Mouse (Mus musculus): ENCODE data around the gene Apold1.

Apold1 gene

DNA sequence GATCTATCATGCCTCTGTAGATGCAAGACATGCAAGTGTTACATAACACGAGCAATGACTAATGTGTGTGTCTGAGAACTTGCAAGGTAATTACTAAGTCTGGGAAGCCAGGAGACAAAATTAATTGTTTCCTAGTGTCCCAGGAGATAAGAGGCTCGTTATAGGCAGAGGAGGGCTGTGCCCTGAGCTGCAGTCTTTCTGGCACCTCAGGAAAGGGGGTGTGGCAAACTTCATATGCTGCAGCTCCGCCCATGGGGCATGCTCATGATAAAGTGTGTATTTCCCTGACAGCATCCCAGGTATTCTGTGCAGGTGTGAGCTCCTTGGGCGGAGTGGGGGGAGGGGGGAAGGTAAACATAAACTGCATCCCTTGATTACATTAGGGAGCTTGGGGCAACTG lies 9.4 kb upstream of the Apold1 start:
- no peak for DNase-seq (ENCODE audit: low read depth)

DNA sequence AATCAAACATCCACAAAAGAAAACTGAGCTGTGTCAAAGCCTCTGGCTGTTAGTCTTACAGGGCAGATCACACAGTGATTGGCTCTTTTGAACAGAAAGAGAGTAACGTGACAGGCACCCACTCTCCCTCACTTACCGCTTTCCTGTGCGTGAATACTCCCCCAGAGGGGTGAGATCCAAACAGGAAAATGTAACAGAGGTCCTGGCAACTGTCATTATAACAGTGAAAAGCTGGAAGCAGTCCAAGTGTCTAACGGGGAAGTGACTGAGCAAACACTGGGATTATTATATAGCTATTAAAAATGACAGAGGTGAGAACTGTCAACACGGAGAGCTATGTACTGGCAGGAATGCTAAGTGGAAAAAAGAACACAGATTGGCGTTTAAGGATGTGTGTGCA lies 4.9 kb upstream of the Apold1 start:
- no peak for DNase-seq (ENCODE audit: low read depth)

DNA sequence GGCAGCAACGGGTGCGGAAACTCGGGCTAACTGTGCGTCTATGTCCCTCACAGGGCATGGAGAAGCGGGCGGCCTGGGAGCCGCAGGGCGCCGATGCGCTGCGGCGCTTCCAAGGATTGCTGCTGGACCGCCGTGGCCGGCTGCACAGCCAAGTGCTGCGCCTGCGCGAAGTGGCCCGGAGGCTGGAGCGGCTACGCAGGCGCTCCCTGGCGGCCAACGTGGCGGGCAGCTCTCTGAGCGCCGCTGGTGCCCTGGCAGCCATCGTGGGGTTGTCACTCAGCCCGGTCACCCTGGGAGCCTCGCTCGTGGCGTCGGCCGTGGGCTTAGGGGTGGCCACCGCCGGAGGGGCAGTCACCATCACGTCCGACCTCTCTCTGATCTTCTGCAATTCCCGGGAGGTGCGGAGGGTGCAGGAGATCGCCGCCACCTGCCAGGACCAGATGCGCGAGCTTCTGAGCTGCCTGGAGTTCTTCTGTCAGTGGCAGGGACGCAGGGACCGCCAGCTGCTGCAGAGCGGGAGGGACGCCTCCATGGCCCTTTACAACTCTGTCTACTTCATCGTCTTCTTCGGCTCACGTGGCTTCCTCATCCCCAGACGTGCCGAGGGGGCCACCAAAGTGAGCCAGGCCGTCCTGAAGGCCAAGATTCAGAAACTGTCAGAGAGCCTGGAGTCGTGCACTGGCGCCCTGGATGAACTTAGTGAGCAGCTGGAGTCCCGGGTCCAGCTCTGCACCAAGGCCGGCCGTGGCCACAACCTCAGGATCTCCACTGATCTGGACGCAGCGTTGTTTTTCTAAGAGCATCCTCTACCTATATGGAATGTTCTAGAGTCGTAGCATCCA lies 2.2 kb downstream of the Apold1 start:
- DNase-seq (ENCODE audit: low read depth) = peak; percentile 78

DNA sequence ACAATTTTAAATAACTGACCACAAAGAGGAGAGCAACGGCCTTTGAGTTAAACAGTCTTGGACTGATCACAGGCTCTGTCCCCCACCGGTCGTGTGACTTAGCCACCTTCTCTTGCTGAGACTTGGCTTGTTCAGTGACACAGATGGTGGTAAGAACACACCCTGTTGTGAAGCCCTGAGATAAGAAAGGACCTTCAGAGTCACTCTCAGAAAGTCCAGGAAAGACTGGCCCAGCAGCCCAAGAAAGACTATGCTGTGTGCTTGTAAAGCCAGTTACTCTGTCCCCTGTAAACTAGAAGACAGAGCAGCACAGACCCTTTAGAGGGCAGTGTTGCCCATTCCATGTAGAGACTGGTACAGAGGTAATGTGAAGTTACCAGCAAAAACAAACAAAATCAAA lies 3.2 kb downstream of the Apold1 start:
- DNase-seq (ENCODE audit: low read depth) = peak; percentile 76

DNA sequence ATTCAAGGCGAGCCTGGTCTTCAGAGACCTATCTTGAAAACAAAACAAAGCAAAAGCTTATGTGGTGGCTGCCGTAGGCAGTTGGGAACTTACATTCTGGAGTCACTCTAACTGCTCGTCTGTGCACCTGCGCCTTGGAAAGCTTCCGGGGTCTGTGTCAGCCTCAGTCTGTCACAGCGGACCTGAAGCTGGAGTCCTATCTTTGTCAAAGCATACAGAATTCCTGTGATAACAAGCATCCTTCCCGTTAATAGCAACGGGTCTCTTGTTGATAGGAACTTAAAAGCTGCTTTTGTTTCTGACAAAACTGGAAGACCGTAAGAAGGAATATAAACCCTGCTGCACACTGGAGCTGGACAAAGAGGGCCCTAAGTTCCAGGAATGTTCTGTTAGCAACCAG lies 6.9 kb downstream of the Apold1 start:
- no peak for DNase-seq (ENCODE audit: low read depth)

DNA sequence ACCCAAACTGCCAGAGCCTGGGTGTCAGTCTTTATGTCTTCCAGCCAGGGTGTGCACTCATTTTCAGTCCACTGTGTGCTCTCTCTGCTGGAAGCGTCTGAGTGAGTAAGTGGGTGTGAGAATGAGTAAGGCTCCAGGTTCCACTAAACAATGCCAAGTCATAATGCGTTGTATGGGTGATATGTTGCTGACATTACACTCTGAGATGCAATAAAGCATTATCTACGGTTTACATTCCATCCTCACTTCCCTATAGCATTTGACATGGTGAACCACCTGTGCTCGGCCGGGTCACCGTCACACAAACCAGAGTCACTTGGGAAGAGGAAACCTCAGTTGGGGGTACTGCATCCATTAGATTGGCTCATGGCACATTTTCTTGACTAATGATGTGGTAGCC lies 9.2 kb downstream of the Apold1 start:
- DNase-seq (ENCODE audit: low read depth) = no peak

DNA sequence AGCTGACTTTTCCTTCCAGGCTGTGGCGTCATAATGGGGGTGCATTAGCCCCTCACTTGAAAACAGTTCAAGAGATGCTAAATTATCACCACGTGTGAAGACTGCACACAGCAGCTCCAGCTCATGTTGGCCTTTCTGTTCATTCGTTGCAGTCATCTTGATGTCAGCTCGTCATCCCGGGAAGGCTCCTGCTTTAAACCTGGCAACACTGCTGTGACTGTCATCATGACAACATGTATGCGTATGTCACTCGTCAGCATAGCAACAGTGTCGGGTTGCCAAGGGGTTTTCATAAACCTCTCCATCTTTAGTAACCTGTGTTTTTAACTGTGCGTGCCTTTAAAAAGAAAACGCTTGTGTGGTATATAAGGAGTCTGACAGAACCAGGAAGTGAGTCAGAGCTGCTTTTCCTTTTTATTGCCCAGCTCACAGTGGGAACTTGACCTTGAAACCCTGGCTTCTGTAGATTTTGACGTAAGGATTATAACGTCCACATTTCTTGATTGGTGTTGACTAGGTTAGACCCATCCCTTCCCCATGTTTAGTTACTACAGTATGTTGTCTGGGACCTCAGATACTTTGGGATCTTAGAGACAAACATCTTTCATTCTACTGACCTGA lies 12.6 kb downstream of the Apold1 start:
- DNase-seq (ENCODE audit: low read depth) = no peak

DNA sequence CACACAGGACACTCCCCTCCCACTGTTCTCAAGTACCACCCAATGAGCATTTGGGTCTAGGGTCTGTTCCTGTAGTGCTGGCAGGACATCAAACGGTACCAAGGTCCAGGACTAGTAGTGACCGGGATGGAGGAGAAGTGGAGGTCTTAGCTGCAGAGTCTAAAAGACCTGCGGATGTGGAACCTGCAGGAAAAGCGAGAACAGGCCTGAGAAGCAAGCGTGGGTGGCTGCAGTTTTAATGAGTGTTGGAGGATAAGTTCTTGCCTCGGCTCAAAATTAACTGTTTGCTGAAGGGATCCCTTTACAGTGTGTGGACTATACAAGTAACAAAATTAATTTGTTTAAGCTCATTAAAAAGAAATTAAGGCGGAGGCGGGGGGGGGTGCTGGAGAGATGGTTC lies 13.5 kb downstream of the Apold1 start:
- DNase-seq (ENCODE audit: low read depth) = no peak

DNA sequence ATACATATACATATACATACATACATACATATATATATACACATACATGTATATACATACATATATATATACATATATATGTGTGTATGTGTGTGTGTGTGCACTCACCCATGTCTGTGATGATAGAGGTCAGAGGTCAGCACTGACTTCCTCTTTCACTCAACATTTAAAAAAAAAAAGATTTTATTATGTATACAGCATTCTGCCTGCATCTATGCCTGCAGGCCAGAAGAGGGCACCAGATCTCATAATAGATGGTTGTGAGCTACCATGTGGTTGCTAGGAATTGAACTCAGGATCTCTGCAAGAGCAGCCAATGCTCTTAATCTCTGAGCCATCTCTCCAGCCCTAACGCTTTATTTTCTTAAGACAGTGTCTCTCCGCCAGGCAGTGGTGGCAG lies 15.4 kb downstream of the Apold1 start:
- DNase-seq (ENCODE audit: low read depth) = no peak

DNA sequence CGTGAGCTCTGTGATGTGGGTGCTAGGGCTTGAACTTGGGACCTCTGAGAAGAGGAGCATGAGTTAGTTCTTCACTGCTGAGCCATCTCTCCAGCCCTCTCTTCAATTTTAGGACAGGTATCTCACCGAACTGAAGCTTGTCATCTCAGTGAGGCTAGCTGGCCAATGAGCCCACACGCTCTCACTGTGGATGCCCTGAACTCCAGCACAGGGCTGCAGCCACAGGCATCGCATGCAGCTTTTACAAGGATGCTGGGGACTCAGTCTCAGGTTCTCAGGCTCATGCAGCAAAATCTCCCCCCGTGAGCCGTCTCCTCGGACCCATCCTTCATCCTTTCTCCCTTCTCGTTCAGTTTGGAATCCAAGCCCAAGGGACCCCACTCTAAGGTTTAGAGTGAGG lies 16.6 kb downstream of the Apold1 start:
- no peak for DNase-seq (ENCODE audit: low read depth)

DNA sequence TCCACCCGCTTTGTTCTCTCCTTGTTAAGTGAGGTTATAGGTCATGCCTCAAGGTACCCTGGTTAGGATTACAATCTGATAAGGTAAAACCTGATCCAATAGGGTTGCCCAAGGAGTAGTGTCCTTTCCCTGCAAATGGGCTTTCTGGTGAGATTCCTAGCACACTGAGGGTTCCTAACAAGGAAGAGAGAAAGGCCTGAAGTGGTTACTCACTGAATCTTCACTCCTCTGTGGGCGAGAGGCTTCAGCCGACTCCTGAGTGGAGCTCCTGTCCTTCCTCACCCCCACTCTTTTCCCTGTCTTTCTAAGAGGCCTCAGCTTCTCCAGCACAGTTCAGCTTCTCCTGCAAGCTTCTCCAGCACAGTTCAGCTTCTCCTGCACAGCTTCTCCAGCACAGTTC lies 17.3 kb downstream of the Apold1 start:
- no peak for DNase-seq (ENCODE audit: low read depth)

DNA sequence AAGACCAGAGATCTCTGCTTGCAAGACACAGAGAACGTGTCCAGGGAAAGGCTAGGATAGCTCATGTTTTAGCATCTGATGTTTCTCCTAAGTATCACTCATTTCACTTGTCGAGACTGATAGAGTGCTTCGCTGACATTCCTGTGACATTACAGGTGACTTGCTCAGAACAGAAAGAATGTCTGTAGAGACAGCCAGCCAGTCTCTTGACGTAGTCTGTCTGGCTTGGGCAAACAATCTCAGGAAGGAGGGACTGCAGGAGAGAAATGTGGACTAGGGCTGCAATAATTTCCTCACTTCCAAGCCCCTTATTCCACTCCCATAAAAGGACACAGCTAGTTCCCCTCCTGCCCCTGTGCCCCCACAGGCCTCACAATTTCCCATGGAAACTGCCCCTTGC lies 18.8 kb downstream of the Apold1 start:
- no peak for DNase-seq (ENCODE audit: low read depth)

DNA sequence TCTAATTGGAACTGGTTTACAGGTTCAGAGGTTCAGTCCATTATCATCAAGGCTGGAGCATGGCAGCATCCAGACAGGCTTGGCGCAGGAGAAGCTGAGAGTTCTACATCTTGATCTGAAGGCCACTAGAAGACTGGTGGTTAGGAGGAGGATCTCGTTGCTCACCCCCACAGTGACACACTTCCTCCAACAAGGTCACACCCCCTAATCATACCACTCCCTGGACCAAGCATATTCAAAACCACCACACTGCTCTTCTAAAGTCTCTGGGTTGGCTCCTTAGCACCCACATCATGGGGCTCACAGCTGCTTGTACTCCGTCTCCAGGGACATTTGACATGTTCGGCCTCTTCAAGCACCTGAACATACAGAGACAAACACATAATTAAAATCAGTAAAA lies 20.5 kb downstream of the Apold1 start:
- no peak for DNase-seq (ENCODE audit: low read depth)

DNA sequence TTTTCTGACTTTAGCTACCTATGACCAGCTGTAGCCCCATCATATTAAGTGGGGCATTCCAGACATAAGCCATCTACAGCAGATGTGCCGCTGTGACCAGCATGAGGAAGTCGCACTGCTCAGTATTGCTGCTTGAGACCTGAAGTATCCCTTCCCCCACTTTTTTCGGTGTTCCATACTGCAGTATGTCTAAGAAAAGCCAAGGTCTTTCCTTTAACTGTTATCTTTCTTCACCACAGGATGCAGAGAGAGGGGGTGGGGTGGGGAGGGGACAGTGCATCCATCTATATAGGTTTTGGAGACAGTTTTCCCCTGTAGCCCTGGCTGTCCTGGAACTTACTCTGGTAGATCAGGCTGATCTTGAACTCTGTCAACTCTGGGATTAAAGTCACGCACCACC lies 24.9 kb downstream of the Apold1 start:
- no peak for DNase-seq (ENCODE audit: low read depth)

DNA sequence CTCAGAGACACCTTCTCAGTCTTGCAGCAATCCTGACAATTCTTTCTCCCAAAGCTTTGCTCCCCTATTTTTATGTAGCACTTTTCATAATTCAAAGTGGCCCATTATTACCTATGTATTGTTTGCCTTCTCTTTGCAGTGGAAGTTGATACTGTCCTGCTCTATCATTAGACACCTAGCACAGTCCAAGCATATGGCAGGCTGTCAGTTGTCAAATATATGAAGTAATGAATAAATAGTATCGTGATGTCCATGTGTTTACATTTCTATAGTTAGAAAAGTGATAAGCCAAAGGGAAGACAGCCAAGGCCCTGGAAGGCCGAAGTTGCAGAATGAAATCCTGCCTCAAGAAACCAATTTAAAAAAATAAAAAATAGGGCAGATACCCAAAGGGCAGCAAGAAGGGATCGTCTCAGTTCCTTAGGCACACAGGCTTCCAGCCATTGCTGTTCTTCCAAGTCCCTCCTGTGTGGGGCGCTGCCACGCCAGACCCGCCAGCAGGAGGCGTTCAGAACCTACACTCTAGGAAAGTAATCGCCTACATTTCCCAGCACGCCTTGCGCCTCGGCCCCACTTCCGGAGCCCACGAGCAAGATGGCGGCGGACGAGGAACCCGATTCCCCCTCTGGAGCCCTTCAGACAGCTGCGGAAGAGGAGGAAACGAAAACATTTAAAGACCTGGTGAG lies 29.7 kb downstream of the Apold1 start, which contains the start of gene Ddx47:
TSS of gene Ddx47 (plus strand) at position 565 of the 686 bp plus-strand sequence.
- DNase-seq (ENCODE audit: low read depth) = peak; percentile 95

DNA sequence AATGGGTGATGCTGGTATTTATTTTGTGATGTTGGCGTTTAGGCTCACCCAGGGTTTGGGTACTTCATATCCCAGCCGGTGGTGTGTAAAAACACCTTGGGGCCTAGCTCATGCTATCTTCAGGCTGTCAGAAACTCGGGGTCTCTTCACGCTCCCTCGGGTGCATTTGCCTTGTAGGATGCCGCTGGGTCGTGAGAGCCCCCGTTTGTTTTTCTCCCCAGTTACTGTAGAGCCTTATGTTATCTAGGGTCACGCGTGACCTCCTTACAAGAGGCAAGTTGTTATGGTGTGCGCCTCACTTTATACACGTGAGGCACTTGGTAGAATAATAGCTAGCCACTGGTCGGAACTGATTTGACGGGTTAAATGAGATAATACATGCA lies 30.2 kb downstream of the Apold1 start:
- no peak for DNase-seq (ENCODE audit: low read depth)

DNA sequence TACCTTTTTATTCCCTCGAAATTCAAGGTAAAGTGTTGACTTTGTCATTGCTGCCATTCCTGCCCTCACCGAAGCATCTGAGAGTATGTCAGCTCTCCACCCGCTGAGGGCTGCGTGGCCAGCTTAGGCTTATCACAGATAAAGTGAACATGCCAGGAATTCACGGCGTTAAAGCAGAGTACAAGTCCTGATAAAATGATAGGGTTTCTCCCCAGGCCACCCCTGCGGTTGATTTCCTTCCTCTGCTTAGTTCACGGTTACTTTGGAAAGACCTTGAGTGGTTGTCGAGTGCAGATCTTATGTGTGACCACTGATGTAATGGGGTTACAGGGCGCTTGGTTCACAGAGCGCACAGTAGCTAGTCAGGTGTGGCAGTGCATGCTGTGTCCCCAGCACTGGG lies 35.7 kb downstream of the Apold1 start:
- no peak for DNase-seq (ENCODE audit: low read depth)

DNA sequence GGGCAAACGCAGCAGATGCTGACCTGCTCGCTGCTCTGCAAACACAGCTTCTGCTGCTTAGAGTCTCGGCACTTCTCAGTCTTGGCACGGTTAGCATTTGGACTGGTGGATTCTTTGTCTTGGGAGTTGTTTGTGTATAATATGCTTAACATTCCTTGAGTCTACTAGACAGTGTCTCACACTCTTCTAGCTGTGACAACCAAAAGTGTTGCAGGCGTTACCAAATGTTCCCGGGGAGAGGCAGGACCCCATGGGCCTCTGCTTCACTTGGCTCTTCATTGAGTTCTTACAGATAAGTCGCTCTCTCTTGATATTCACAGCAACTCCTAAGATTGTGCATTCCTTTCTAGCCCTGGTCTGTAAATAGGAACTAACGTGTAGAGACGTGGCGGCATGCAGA lies 38.0 kb downstream of the Apold1 start:
- no peak for DNase-seq (ENCODE audit: low read depth)

DNA sequence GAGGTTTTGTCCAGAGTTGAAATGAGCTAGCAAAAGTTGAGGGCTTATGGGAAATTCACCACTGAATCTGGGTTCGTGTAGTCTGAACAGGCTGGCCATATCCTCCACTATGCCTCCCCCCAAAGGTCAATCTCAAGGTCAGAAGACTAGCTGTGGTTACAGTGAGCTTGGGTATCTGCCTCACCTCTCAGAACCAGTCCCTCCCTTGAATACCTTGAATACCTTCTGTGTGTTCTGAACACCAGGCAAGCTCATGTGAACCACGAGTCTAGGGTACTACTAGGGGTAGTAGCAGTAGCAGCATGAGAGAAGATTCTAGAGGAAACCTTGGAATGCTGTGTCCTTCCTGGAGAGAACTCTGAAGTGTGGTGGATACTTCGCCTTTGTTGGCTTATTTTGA lies 40.1 kb downstream of the Apold1 start:
- DNase-seq (ENCODE audit: low read depth) = no peak

DNA sequence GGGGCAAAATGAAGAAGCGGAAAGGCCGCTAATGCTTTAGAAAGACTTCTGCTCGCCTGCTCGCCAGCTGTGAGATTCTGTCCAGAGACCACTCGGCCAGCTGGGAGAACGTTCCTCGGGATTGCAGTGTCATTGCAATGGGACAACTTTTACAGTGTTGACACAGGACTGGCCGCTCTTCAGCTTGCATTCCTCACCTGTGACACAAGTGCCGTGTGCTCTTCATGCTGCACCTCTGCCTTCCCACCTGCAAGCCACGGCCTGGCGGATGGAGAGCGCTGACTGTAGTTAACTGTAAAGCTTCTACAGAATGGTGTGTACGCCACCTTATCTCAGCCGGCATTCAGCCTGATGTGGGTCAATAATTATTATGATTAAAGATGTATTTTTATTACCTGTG lies 41.9 kb downstream of the Apold1 start:
- DNase-seq (ENCODE audit: low read depth) = no peak

DNA sequence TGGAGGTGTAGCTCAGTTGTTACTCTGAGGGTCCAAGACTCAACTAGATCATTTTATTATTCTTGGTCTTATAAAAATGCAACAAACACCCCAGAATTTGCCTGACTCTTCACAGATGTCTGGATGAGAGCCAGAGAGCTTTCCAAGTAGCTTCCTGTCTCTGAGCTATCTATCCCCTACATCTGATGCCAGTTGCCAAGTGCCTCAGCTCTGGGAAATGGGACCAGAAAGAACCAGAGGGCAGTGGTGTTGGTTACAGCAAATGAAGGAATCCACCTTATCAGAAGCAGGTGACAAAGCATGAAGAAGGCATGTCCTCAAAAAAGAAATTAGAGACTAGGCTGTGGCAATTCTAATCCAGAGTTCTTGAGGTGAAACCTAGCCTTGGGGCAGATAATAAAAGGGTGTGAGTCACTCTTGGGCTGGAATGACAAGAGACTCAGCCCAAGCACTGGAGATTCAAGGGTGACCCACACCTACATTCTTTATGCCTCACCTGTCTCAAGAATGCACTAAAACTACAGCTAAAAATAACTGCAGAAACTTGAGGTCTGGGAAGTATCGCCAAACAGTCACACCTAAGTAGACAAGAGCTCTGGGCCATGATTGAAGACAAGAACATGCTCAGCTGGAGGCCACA lies 43.4 kb downstream of the Apold1 start:
- DNase-seq (ENCODE audit: low read depth) = no peak

DNA sequence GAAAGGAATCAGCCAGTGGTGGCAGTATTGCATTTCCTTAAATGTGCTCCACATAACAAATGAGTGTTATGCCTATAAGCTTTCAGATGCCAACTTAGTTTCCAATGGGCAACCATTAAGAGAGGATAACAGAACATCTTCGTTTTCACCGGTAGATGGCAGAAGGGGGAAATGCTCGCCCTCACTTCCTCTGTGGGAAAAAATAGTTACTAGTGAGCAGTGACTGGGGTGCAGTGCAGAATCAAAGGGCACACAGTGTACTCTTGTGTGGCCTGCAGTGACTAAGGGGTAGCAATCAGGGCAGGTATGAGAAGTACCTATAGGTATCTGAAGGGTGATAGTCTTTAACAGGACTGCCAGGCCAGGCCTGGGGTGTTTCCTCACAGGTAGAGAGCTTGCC lies 44.7 kb downstream of the Apold1 start:
- peak; percentile 24 for DNase-seq (ENCODE audit: low read depth)

DNA sequence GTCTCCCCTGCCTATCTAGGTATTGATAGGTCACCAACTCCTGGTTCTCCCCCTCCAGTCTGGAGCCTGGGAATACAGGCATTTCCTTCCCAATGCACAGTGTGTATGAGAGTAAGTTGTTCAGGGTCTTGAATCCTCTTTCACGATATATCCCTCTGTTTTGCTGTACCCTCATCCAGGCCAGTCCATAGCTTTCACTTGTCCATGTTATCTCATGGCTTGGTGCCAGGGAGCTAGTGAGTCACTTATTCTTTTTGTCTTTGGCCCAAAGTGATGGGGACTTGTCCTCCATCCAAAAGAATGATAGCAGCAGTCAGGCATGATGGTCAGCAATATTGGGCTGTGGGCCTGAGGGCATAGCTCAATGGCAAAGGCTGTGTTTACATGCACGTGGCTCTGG lies 45.2 kb downstream of the Apold1 start:
- no peak for DNase-seq (ENCODE audit: low read depth)
